Mouse (Mus musculus) embryonic facial prominence, embryonic 13.5 days (tissue): ENCODE measurements around the gene Ppm1h. TPM values are rescaled to one million over a fixed set of nuclear protein-coding genes. Genes with fewer than 3 reads are reported as not detected.

Experiments used
- ATAC-seq: fragments of 200-750 bp; cut with Nextera tagmentation; 2 replicates; pipeline ENCODE4 v1.8.0; 2017; ENCODE audit warnings: low read depth; ENCODE audit not compliant: insufficient number of reproducible peaks, insufficient read depth, low FRiP score, low TSS enrichment
- H3K27ac ChIP-seq: fragments of 300-500 bp; sonication (generic); 2 replicates; pipeline ENCODE4 v1.5.1; 2015; ENCODE audit warnings: moderate library complexity, mild to moderate bottlenecking, inconsistent platforms
- H3K27me3 ChIP-seq: fragments of 300-500 bp; sonication (generic); 2 replicates; pipeline ENCODE4 v1.6.1; 2015; ENCODE audit warnings: mild to moderate bottlenecking, inconsistent platforms
- H3K36me3 ChIP-seq: fragments of 300-500 bp; sonication (generic); 2 replicates; pipeline ENCODE4 v1.6.1; 2015; ENCODE audit warnings: mild to moderate bottlenecking, inconsistent platforms
- H3K4me1 ChIP-seq: fragments of 300-500 bp; sonication (generic); 2 replicates; pipeline ENCODE4 v1.6.1; 2015; ENCODE audit warnings: inconsistent platforms
- H3K4me2 ChIP-seq: fragments of 300-500 bp; sonication (generic); 2 replicates; pipeline ENCODE4 v1.6.1; 2015; ENCODE audit warnings: moderate library complexity, mild to moderate bottlenecking, inconsistent platforms
- H3K4me3 ChIP-seq: fragments of 300-500 bp; sonication (generic); 2 replicates; pipeline ENCODE4 v1.5.1; 2015; ENCODE audit warnings: mild to moderate bottlenecking, inconsistent platforms
- H3K9ac ChIP-seq: fragments of 300-500 bp; sonication (generic); 2 replicates; pipeline ENCODE4 v1.6.1; 2015; ENCODE audit warnings: mild to moderate bottlenecking, inconsistent platforms
- H3K9me3 ChIP-seq: fragments of 300-500 bp; sonication (generic); 2 replicates; pipeline ENCODE4 v1.6.1; 2016; ENCODE audit warnings: inconsistent platforms
- WGBS: fragments of 180-500 bp; shearing (Covaris S2); methylation state at CpG from one replicate; pipeline ENCODE4 v1.1.7; 2015; ENCODE audit warnings: mixed read lengths; 5-methylcytosine and 5-hydroxymethylcytosine counted together
- polyA plus RNA-seq: library from polyadenylated mRNA; unstranded; fragments of >200 nt; fragmentation: Nextera tagmentation; extraction: Ambion mirVana; gene quantifications from 2 replicates; pipeline ENCODE4 v1.2.1, GENCODE M21; 2015

Gene Ppm1h
- polyA plus RNA-seq, 1 experiment from 2014 or later = 4.0 TPM

DNA sequence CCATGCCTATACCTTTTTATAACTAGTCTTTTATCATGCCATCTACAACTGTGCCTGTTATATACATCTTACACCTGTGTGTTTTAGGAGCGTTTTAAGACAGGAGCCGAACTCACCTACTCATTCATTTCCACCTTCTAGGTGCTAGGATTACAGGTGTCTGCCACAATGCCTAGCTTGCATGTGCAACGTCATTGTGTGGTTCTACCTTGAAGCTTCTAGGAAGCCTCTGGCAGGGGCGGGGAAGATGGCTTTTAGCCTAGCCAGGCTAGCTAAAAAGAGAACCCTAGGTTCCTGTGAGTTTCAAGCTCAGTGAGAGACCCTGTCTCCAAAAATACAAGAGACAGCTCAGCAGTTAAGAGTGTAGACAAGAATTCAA, 122.2 kb downstream of the Ppm1h start:
- 84% methylated on average over 4 of the region's 4 CpGs for WGBS

GRCm38 (mm10) chr10:122802218-122802617, 123.7 kb downstream of the Ppm1h start:
- Histone ChIP-seq H3K36me3 (no peaks in the 10 kb centered on the region), H3K4me3 (peak overlapping the region; percentile 35), H3K4me2 (peak overlapping the region; percentile 63), H3K27me3 (no peaks in the 10 kb centered on the region), H3K4me1 (peaks cover 13% of the 10 kb centered on the region), H3K9me3 (no peaks in the 10 kb centered on the region), H3K9ac (peak overlapping the region; percentile 54), H3K27ac (no peak overlapping the region)
- ATAC-seq = no peak
- 43% methylated on average over 30 of the region's 30 CpGs for WGBS

More for the DNA sequence above, 122.2 kb downstream of the Ppm1h start:
- no peak overlapping the region for H3K4me3 ChIP-seq
- no peak overlapping the region for H3K9ac ChIP-seq
- no peaks in the 10 kb centered on the region for H3K9me3 ChIP-seq
- no peak overlapping the region for H3K4me2 ChIP-seq
- H3K36me3 ChIP-seq = no peaks in the 10 kb centered on the region
- ATAC-seq = no peak
- H3K4me1 ChIP-seq = peaks cover 8% of the 10 kb centered on the region; the same call in 1 of the 2 replicates
- no peaks in the 10 kb centered on the region for H3K27me3 ChIP-seq
- no peak overlapping the region for H3K27ac ChIP-seq

- H3K27ac ChIP-seq = no peak overlapping the region
- H3K36me3 ChIP-seq = no peaks in the 10 kb centered on the region
- ATAC-seq = no peak
- no peak overlapping the region for H3K4me2 ChIP-seq
- H3K4me3 ChIP-seq = no peak overlapping the region
- WGBS = 40% methylated on average over 7 of the region's 7 CpGs
- H3K27me3 ChIP-seq = no peaks in the 10 kb centered on the region
- H3K4me1 ChIP-seq = peaks cover 20% of the 10 kb centered on the region
- H3K9ac ChIP-seq = no peak overlapping the region
- H3K9me3 ChIP-seq = no peaks in the 10 kb centered on the region
These were observed 124.3 kb downstream of the Ppm1h start for GRCm38 (mm10) chr10:122802901-122803300.

- Histone ChIP-seq H3K36me3 (no peaks in the 10 kb centered on the region), H3K27me3 (no peaks in the 10 kb centered on the region), H3K9me3 (no peaks in the 10 kb centered on the region), H3K4me2 (no peak overlapping the region), H3K4me3 (no peak overlapping the region), H3K27ac (no peak overlapping the region), H3K4me1 (peaks cover 28% of the 10 kb centered on the region), H3K9ac (no peak overlapping the region)
- WGBS = 13% methylated on average over 7 of the region's 7 CpGs
- ATAC-seq = no peak
These were observed 125.3 kb downstream of the Ppm1h start for GRCm38 (mm10) chr10:122803906-122804305.

DNA sequence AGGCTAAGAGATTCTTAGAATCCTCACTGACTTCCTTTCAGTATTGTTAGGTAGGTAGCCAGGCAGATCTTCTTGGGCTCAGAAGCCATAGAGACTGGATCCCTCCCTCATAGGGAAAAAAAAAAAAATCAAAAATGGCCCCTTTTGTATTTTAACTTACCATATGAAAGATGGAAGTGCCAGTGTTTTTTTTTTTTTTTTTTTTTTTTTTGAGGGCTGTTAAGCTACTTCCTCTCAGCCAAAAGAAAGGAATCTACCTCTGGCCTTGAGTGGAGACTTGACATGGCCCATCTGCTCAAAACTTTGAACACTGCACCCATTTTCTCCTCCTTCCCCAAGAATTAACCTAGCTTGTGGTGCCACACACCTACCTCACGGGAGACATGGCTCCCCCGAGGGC, 127.3 kb downstream of the Ppm1h start:
- Histone ChIP-seq H3K36me3 (no peaks in the 10 kb centered on the region), H3K27ac (peak overlapping the region; percentile 58), H3K27me3 (no peaks in the 10 kb centered on the region), H3K9me3 (no peaks in the 10 kb centered on the region), H3K4me3 (no peak overlapping the region), H3K4me1 (peaks cover 29% of the 10 kb centered on the region), H3K4me2 (no peak overlapping the region), H3K9ac (no peak overlapping the region)
- no peak for ATAC-seq
- WGBS = 57% methylated on average over 2 of the region's 2 CpGs

DNA sequence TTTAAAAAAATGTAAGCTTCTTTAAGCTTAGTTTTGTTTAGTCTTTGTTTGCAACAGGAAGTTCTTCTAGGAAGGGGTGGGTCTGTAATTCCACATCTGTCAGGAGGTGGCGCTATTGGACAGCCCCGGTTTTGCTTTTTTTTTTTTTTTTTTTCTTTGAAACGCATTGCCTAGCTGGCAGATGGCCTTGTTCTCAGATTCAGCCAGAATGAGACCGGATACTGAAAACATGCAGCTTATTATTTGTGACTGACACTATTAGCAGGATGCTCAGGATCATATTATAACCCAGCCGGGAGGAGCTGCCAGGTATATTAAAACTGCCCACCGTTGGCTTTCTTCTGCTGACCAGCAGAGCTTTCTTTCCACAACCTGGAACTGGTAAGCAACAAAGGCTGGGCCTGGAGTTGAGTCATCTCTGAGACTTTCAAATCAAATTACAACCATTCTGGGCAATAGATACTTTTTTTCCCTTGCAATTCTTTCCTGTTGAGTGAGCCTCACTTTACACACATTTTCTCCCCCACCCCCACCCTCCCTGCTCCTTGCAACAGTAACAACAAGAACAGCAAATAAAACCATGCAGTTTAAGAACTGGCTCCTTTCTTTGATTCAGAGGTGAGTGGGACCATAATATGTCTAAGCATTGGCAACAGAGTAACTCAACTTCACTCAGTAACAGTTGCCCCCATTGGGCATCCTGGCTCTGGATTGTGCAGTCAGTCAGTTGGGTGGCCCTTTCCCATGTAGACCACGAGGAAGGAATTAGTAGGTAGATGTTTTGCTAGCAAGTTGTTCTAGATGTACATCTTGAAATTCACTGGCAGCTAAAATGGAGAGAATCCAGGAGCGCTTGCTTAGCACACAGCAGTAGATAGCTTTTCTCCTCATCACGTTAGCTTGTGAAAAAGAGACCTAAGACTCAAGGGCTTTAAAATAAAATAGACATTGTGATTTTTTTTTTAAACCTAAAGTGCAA, 128.9 kb downstream of the Ppm1h start:
- H3K27me3 ChIP-seq = no peaks in the 10 kb centered on the region
- H3K4me2 ChIP-seq = peak overlapping the region; percentile 22
- no peaks in the 10 kb centered on the region for H3K36me3 ChIP-seq
- 25% methylated on average over 9 of the region's 9 CpGs for WGBS
- peaks cover 27% of the 10 kb centered on the region for H3K4me1 ChIP-seq
- H3K9ac ChIP-seq = no peak overlapping the region
- H3K9me3 ChIP-seq = no peaks in the 10 kb centered on the region
- ATAC-seq = no peak
- peak overlapping the region; percentile 92 for H3K27ac ChIP-seq
- 0 out of 2 replicates have a peak overlapping the region, but pooled peaks have one; percentile 6 for H3K4me3 ChIP-seq

GRCm38 (mm10) chr10:122808186-122808585, 129.6 kb downstream of the Ppm1h start:
- peak overlapping the region; percentile 62 for H3K27ac ChIP-seq
- 69% methylated on average over 4 of the region's 4 CpGs for WGBS

GRCm38 (mm10) chr10:122809851-122810250, 131.3 kb downstream of the Ppm1h start:
- H3K4me1 ChIP-seq = peaks cover 26% of the 10 kb centered on the region
- no peak for ATAC-seq
- no peak overlapping the region for H3K9ac ChIP-seq
- no peak overlapping the region; the same call in 1 of the 2 replicates for H3K27ac ChIP-seq
- H3K4me2 ChIP-seq = no peak overlapping the region
- no peak overlapping the region for H3K4me3 ChIP-seq
- no peaks in the 10 kb centered on the region for H3K36me3 ChIP-seq
- H3K27me3 ChIP-seq = no peaks in the 10 kb centered on the region
- H3K9me3 ChIP-seq = no peaks in the 10 kb centered on the region
- 74% methylated on average over 8 of the region's 8 CpGs for WGBS

More at GRCm38 (mm10) chr10:122808186-122808585, 129.6 kb downstream of the Ppm1h start:
- ATAC-seq = no peak
- Histone ChIP-seq H3K4me3 (no peak overlapping the region), H3K9me3 (no peaks in the 10 kb centered on the region), H3K9ac (no peak overlapping the region), H3K4me1 (peaks cover 24% of the 10 kb centered on the region), H3K27me3 (no peaks in the 10 kb centered on the region), H3K4me2 (no peak overlapping the region), H3K36me3 (no peaks in the 10 kb centered on the region)

DNA sequence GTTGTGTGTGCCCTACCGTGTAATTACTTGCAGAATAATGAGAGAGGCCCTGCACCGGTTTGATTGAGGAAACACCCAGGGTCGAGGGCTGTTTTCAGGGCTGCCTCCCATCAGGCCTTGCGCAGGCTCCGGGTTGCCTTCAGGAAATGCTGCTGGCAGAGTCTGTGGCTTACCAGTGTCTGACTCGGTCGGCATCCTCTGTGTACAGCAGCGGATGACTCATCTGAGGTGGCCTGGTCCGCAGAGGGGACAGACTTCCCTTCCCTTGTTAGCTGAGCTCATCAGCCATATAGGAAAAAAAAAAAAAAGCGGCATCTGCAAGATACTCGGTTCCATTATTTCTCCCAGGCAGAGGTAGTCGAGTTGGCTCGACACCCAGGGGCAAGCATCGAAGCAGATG, 136.5 kb downstream of the Ppm1h start:
- no peak for ATAC-seq

DNA sequence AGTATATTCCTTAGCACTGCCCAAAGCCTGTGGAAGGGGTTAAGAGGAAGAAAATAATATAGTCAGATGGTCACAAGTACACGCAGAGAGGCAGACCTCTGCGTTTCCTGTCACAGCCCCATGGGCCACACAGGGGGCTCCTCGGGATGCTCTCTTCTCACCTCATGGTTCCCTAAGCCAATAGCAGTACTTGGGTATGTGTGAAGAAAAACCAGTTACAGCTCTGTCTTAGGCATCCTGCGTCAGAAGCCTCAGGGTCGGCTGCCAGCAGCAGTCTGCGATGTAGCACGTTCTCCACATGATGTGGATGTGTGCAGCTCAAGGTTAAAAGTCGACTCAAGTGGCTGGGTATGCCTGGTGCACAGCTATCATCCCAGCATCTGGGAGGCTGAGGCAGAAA, 139.2 kb downstream of the Ppm1h start:
- no peaks in the 10 kb centered on the region for H3K36me3 ChIP-seq
- H3K4me2 ChIP-seq = no peak overlapping the region
- no peak overlapping the region for H3K9ac ChIP-seq
- 82% methylated on average over 8 of the region's 8 CpGs for WGBS
- no peak overlapping the region for H3K27ac ChIP-seq
- H3K27me3 ChIP-seq = no peaks in the 10 kb centered on the region
- H3K4me1 ChIP-seq = peaks cover 9% of the 10 kb centered on the region; the same call in 1 of the 2 replicates
- ATAC-seq = no peak
- no peak overlapping the region for H3K4me3 ChIP-seq
- H3K9me3 ChIP-seq = no peaks in the 10 kb centered on the region

More for the DNA sequence above, 136.5 kb downstream of the Ppm1h start:
- no peak overlapping the region for H3K9ac ChIP-seq
- no peak overlapping the region; the same call in 1 of the 2 replicates for H3K27ac ChIP-seq
- no peaks in the 10 kb centered on the region for H3K36me3 ChIP-seq
- no peak overlapping the region for H3K4me2 ChIP-seq
- 59% methylated on average over 14 of the region's 14 CpGs for WGBS
- H3K27me3 ChIP-seq = no peaks in the 10 kb centered on the region
- peaks cover 13% of the 10 kb centered on the region; the same call in 1 of the 2 replicates for H3K4me1 ChIP-seq
- no peaks in the 10 kb centered on the region for H3K9me3 ChIP-seq
- H3K4me3 ChIP-seq = no peak overlapping the region

- Histone ChIP-seq H3K9me3 (no peaks in the 10 kb centered on the region), H3K4me1 (peaks cover 18% of the 10 kb centered on the region), H3K27me3 (no peaks in the 10 kb centered on the region), H3K4me2 (no peak overlapping the region), H3K9ac (no peak overlapping the region), H3K36me3 (no peaks in the 10 kb centered on the region), H3K27ac (no peak overlapping the region), H3K4me3 (no peak overlapping the region)
- ATAC-seq = no peak
- WGBS = 96% methylated on average over 6 of the region's 6 CpGs
These were observed 141.2 kb downstream of the Ppm1h start for GRCm38 (mm10) chr10:122819808-122820207.

GRCm38 (mm10) chr10:122821549-122821948, 143.0 kb downstream of the Ppm1h start:
- Histone ChIP-seq H3K4me3 (no peak overlapping the region), H3K9me3 (no peaks in the 10 kb centered on the region), H3K4me2 (no peak overlapping the region), H3K27ac (no peak overlapping the region), H3K4me1 (peaks cover 13% of the 10 kb centered on the region), H3K9ac (no peak overlapping the region), H3K27me3 (no peaks in the 10 kb centered on the region), H3K36me3 (no peaks in the 10 kb centered on the region)
- ATAC-seq = no peak
- 84% methylated on average over 6 of the region's 6 CpGs for WGBS
